Mouse (Mus musculus): Measurements from ENCODE around the gene Cntnap2.
"Not testable (repeated sequence)": the region's sequence is repeated elsewhere in the genome, so short reads cannot be mapped to it uniquely, and the experiment has no call there.

Gene Cntnap2

DNA sequence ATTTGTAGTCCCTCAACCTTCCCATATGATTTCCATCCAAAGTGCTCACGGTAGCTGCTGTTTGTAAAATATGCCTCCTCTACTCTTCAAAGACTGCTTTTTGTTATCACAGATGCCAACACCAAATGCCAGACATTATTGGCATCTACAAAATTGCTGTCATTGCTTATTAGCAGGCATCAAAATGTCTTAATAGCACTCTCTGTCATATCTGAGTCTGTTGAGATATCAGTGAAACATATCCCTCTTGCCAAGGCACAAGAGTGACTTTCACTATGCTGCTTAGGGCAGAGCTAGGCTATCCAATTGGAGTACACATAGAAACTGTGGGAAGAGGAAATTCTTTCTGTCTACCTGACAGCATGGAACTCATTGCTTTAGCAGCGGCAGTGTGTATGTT is 1301.9 kb downstream of the Cntnap2 start:
- DNase-seq = no peak

DNA sequence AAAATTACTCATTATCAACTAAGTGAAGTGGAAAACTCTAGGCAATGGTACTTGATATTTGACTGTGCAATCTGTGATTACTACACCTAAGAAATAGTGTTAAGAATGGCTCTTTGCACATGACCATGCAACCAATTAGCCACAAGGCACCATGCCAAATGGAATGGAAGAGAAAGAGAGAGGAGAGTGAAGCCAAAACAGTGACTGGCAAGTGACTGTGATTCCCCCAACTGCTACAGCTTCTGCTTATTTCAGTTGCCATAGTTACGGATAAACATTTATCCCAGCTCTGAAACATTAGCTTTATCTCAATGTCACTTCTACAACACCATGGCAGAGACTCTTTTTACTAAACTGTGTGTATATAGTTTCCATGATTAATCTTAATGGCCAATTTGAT is 1303.0 kb downstream of the Cntnap2 start:
- no peak for DNase-seq

DNA sequence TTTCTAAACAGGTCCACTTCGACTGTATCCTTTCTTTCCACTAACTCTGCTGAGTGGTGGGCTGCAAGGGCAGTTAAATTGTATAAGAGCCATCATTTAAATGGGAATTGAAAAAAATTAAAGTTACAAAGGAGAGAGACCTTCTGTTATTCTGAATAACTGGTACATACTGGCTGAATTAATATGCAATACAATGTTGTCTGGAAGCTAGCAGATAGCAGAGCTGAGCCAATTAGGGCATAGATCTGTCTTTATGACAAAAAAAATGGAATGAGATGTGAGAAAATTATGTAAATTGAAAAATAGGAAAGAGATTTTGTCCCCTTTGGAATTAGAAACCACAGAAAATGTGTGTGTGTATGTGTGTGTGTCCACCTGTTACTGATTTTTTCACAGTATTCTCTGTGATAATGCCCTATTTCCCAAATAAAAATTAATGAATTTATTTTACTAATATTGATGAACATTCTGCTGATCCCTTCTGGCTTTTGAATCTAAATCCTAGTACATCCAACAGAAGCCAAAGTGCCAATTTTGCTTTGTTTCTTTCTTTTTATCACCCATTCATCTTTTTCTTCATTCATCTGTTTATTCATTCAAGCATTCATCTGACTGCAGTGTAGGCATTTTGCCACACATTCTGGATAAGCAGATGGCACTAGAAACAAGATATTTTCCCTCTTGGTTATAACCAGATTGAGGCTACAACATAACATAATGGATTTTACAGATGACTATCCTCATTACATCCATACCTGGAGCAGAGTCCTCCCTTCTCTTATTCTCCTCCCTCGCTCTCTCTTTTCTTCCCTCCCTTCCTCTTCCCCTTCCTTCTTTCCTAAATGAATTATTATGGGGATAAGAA is 1339.8 kb downstream of the Cntnap2 start:
- DNase-seq = no peak

DNA sequence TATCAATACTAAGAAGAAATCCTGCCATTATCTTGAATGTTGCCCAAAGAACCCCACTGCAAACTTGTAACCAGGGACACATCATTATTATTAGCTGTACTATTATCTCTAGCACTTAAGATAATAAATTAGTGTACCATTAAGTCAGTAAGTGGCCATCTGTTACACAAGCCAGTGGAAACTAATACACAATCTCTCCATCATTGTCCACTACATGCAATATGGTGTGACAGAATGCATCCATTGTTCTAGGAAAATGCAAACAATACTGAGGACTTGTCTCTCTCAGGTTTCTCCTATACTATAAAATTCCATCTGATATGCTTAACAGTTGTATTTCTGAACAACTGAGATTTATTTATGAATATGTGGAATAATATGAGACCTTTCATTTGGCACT is 1355.0 kb downstream of the Cntnap2 start:
- no peak for DNase-seq

DNA sequence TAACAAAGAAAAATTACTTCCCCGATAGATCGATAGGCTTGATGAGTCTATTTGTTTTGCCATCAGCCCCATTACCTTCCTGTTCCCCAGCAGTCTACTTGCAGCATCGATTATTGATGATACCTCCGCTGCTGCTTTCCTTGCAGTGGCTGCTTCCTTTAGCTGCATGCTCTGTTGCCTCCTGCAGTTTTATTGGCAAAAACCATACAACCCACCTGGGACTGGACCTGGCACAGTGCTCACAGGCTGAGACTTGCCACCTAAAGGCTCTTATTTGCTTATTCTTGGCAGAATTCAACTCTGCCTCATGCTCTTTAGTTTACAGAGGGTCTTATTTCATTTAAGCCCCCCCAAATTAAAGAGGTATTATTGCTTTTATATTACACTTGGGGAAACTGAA is 1355.4 kb downstream of the Cntnap2 start:
- DNase-seq = no peak

DNA sequence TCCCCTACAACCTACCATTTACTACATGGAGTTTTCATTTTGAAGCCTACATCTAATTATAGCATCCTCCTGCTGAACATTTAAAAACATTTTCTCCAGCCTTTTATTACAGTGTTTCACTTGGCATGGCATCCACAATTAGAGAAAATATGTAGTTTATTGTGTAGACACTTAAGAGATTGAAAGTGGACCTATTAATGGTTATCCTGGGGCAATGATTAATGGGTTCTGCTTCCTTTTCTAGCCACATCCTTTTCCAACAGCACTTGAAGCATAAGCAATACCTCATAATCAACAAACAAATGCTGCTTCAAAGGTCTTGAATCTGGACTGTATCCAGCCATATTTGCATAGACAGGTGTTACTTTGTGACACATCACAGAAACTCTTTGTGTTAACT is 1360.7 kb downstream of the Cntnap2 start:
- no peak for DNase-seq

DNA sequence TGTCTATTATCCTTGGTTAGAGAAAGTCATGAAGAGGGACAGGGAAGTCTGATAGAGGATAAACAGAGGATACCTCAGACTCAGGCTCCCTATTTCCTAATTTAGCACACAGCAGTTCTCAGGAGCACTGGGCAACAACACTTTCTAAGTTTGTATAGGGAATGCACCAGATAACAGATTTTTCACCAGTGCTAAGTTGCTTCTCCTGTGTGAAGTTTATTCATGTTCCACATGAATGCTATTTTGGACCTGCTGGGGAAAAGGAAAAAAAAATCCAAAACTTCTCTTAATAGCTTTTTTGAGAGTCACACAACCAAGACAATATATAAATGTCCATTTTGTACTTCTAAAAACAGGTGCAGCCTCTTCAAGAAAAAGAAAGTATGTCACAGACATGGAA is 1361.2 kb downstream of the Cntnap2 start:
- DNase-seq = no peak

DNA sequence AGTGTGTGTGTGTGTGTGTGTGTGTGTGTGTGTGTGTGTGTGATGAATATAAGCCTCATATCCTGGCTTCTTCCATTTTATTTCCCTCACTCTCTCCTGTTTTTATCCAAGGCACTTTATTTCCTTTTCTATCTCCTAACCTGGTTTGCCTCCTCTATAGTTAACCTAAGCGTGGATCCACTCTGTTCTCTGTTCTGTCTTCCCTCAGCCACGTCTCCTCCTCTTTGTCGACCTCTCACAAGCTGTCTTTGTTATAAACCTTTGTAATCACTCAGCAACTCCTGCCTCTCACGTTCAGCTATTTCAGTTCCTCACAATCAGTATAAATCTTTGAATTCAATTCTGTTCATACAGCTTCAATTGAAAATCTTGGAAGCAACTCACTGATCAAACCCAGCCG is 1369.1 kb downstream of the Cntnap2 start:
- no peak for DNase-seq

DNA sequence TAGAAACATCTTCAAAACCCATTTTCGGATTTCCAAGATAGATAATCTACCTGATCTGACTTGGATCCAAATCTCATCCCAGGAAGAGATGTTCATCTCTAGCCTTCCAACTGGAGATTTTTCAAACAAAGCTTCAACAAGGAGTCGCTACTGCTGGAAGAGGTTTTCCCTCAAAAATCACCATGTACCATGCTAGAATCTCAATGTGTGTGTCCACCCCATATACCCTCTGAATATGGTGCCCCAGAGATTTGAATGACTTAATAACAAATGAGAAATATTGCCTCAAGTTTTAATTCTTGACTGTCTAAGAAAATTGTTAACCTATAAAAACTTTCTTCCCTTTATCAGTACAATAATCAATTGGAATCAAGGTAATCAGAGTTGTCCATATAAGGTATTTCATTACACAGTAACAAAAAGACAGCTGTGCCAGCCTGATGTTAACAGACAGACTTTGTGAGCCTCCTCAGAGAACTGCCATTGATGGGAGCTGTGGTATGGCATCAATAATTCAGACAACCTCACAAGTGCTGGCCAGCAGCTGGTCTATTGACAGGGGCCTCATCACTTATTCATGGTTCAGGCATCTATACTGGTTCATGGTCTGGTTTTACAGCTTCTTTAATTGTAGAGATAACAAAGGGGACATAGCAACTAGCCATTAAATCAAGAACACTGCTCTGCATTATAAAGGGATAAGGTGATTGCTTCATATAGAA is 1391.9 kb downstream of the Cntnap2 start:
- DNase-seq = no peak

DNA sequence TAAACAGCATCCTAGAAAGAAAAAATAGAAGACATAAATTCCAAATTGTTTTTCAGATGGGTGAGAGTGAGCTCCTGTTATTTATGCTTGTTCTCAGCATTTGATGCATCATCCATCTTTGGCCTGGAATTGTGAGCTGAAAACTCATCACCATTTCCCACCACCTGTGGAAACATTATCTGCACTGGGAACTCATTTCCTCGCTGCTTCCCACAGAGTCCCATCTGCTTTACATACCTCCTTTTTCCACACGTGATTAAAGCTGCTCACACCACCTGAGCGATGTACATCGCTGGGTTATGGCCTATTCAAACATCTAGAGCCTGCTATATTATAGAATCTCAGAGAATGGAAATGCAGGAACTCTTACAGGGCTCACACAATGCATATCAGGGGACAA is 1413.5 kb downstream of the Cntnap2 start:
- DNase-seq = no peak

DNA sequence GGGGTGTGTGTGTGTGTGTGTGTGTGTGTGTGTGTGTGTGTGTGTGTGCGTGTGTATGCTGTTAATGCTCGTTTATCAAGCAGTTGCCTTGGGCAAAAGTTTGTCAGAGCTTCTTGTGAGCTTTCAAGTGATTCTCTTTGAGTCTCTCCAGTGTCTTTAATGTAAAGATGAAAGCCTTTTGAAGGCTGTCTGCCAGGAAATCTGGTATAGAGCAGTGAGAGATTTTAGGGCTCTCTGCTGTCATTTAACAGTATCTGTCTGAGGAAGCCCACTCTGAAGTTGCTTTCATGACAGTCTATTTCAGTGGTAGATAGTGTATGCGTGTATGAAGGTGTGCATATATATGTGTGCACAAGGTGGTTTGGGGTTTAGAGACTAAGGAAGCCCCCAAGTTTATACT is 1425.2 kb downstream of the Cntnap2 start:
- DNase-seq = no peak

DNA sequence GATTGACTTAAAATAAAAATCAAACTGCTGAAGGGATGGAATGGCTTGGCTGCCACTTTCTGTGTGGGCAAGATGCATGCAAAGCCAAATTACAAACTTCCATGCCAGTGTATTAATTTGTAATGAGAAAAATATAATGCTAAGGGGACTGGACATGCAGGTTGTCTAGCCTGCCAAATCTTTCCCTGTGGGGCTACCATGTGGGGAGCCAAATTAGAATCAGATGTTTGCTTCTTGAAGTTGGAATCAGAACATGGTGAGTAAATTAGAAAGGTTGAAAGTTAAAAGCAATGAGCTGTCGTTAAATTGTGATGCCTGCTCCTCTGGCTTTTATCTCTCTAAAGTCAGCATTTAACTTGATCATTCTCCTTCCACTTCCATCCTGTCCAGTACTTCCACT is 1443.6 kb downstream of the Cntnap2 start:
- DNase-seq = no peak

DNA sequence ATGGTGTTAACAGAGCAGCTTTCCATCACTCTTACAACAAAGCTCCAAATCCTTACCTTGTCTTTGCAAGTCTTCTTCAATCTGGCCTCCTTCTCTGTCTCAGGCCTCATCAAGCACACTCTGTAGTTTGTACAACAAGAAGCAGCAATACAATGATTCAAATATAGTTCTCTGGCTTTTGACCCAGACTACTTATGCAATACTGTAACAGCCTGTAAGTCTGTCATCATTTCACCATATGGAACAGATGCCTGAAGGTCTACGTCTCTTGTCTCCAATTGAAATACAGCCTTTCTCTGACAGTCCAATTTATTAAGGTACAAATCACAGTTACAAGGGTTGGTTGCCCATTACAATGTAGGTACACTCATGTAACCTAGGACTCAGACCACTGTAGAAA is 1453.7 kb downstream of the Cntnap2 start:
- DNase-seq = no peak

DNA sequence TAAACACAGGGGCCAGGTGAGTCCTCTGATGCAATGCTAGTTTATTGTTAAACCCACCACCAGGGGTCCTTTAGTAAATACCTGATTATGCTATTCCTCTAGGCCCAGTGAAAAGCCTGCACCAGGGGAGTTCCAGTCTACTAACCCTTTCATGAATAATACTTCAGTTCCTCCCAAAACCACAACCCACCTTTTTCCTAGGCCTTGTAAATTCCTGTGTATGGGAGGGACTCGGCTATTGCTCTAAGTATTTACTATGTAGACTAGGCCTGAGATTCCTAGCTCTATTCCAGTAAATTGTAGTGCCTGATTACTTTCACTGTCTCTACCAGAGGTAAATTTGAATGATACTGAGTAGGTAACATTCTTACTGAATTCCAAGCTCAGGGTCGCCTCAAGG is 1478.4 kb downstream of the Cntnap2 start:
- not testable (repeated sequence) for DNase-seq

DNA sequence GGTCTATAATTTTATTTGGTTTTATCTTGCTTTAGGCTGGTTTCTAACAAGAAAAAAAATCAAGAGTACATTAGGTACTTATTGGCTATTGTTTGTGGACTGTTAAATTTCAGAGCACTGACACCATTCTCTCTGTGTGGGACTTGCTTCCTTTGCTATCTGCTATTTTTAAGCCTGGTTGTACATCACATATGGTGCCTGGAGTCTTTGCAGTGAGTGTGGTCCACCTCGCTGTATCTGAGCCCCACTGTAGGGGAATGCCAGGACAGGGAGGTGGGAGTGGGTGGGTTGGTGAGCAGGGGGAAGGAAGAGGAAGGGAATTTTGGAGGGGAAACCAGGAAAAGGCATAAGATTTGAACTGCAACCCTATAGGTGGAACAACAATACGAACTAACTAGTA is 1504.3 kb downstream of the Cntnap2 start:
- DNase-seq = no peak

DNA sequence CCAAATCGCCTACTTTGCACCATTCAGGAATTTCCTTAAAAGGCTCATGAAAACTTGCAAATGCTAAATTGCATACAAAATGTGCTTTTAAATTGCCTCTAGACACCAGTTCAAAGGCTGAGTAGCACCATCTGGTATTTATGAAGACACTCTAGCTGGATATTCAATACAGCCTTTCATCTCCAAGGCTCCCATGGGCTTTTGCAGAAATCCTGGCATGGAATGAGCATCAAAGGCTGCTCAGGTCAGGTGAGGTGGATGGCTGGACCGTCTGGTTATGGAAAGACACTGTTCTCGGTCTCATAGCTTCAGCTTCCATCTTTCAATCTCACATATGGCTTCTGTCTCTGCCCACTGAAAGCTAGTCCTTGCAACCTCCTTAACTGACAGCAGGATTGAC is 1515.9 kb downstream of the Cntnap2 start:
- DNase-seq = no peak

DNA sequence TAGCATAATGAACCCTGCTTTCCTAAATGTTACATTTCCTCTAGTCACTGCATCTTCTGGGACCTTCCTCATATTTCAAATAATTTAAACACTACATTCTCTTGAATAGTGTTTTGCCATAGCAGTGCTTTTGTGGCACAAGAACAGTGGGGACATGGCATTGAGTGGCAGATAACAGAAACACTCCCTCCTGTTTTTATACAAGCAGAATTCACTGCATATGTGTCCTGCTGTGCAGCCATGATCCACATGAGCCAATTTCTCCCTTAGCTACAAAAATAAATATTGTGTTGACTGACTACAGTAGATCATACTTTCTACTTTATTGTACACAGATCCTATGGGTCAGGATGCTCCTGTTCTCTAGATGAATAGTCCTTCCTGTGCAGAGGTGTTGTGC is 1553.2 kb downstream of the Cntnap2 start:
- no peak for DNase-seq

DNA sequence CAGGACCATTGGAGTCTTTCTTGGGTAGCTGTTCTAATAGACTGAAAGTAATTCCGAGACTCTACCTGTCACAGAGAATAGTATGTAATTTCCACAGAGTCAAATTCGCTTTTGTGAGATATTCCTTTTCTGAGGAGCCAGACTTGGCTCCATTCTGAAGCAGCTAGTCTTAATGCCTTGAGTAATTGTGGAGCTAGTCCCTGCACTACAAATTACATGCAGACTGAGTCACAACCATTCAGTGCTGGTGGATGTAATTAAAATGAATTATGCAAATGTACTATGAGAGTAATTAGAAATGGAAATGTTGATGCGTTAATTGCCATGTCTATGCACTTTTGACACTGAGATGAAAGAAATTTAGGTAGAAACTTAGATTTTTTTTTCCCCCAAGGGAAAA is 1553.7 kb downstream of the Cntnap2 start:
- no peak for DNase-seq

DNA sequence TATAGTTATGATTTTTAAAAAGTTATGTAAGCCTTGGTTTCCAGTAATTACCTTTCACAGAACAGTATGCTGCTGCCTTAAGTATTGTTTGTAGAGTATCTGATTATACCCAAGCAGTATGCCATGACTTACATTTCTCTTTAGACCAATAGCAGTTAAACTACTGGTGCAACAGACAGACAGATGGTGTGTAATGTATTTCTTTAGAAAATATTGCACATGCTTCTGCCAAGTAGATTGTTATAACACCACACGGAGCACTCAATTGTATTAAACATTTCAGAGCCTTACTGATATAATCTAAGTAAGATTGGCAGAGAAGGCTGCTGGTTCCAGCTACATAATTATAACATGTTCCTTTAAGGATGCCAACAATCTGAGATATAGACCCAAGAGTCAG is 1609.9 kb downstream of the Cntnap2 start:
- DNase-seq = no peak

DNA sequence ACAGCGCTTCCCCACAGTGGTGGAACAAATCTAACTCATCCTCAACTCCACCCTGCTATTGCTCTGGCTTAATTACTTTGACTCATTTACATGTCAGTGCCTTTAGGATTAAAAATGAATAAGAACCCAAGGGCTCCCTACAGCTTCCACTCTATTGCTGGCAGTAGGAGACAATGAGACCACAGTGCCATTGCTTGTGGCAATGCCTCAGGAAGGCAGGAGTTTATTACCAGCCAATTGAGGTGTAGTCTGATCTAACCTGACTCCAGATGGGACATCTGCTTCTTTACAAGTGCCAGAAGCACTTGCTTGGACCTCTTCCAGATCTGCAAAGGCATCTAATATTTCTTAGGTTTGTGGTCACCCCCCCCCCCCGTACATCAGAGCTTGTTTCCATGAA is 1615.9 kb downstream of the Cntnap2 start:
- DNase-seq = no peak

DNA sequence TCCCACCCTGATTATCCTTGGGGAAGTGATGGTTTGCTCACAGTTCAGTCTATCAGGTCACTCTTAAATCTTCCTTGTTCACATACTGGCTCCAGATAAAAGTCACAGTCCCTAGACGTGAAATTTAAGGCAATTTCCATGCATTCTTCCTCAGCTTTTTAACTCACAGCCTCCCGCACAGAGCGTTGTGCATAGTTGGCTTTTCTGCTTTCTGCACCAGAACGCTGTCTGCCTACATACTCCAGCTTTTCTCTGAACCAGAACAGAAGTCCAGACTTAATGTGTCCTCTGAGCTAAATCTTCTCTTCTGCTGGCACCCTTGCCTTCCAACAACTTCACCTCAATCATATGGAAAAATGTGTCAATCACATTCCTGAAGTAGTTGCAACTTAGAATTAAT is 1616.5 kb downstream of the Cntnap2 start:
- DNase-seq = no peak

DNA sequence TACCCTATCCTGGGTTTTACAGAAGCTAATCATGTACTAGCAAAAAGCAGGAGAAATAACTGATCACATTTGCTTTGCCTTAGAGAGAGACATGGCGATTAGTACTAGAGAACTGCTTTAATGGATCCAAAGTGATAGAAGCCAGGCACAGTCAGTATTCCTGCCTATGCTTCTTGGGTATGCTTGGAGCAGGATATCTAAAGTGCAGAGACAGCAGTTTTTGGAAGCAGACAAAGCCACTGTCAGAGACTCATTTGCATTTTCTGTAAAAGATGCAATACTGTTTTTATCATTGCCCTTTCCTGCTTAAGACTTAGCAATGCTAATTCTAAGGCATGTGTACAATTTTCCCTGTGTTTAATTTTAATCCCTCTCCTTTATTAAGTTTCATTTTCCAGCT is 1637.0 kb downstream of the Cntnap2 start:
- no peak for DNase-seq

DNA sequence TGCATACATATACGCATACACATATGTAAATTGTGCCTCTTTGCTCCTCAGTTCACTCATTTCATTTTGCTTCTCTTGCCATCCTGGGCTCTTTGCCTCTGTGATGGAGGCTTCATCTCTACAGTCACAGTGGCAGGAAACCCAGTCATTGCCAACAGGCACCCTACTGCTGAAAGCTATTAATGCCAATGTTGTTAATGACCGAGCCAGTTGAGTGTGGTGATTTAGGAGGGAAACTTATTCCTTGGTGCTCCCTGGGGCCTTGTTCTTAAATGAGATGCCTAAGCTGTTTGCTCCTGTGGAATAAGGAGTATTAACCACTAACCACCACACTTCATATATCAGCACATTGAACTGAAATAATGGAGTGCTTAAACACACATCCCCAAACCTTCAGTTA is 1640.2 kb downstream of the Cntnap2 start:
- no peak for DNase-seq
